Comparison of ENCODE assay signal across 9 mouse cellular contexts in the genomic region with DNA sequence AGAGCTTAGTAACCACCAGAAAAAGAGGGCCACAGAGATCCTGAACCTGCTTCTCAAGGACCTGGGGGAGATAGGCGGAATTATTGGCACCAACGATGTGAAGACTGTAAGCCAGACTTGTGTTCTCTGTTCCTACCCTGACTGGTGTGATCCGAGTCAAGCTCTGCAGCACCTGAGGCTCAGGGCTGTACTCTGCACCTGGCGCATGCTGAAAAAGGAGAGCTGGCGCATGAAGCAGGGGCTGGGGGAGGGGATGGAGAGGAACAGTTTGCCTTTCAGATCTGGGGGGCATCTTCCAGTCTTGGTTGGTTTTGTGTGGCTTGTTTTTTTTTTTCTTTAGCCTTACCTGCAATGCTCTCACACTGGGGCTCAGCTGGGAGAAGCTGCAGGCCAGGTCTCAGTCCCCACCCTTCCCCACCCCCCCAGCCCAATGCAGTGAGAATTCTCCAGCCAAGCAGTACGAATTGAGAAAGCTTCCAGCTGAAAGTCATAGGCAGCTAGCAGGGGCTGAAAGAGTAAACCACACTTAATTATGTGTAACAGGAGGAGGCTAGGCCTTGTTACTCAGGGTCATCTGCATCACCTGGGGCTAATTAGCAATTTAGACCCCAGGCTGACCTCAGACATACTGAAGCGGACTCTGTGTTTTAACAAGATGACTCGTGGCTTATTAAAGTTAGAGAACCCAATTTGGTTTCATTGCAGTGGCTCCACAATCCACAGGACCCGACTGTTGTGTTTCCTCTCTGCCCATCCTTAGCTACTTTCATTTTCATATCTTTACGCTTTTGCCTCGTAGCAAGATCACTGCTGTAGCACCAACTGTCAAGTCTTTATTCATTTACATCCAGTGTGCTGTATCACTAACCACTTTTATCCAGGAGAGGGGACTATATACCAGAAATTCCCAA. TPM values are rescaled to one million over a fixed set of nuclear protein-coding genes. Genes with fewer than 3 reads are reported as not detected.
DNase-seq lines count a peak whose midpoint lies in the region; ATAC-seq and TF ChIP-seq lines count a peak whose summit lies in the region.
"Had no signal": no experiment of that assay in that cellular context is flagged by ENCODE, and none has a peak within 500 bp of the region (broad histone marks: within the 10 kb centered on the region; RNA-seq: fewer than 3 reads in every experiment).

No protein-coding gene starts in this region.

- no peaks in the 10 kb centered on the region for H3K36me3 ChIP-seq in kidney, adult 2 months (ENCODE audit: control insufficient read depth, insufficient read depth, low read length)
- H3K36me3 ChIP-seq in midbrain, embryonic 16.5 days (ENCODE audit: control insufficient read depth, insufficient read depth, low read length) = peaks cover 16% of the 10 kb centered on the region

- no peak for TF ChIP-seq CTCF in kidney, adult 2 months (conservative IDR thresholded peaks at IDR 0.05; ENCODE audit: insufficient read depth, insufficient read length, low read depth, low read length)

- TF ChIP-seq POLR2A in kidney, adult 2 months (IDR thresholded peaks at IDR 0.05; ENCODE audit: low read depth, low read length) = no peak

- H3K4me2 ChIP-seq in midbrain, embryonic 16.5 days (ENCODE audit: low read length) = no peak overlapping the region
- H3K4me2 ChIP-seq: neural tube, embryonic 12.5 days had no signal

- WGBS in kidney, adult 2 months = 45% methylated on average over 11 of the region's 11 CpGs
- 69% methylated on average over 11 of the region's 11 CpGs for WGBS in midbrain, embryonic 16.5 days

- ATAC-seq in activated CD4-positive, CD25-positive, alpha-beta regulatory T cell, adult 4 months = peak; percentile 58
- ATAC-seq in midbrain, embryonic 16.5 days = no peak; the same call in 1 of the 2 replicates

- peaks cover 3% of the 10 kb centered on the region; the same call in 1 of the 2 replicates for H3K4me1 ChIP-seq in kidney, adult 2 months (ENCODE audit: control insufficient read depth, insufficient read depth, low read length)
- no peaks in the 10 kb centered on the region for H3K4me1 ChIP-seq in midbrain, embryonic 16.5 days (ENCODE audit: control insufficient read depth, insufficient read depth, low read length)
- H3K4me1 ChIP-seq: neural tube, embryonic 12.5 days had no signal

- H3K4me3 ChIP-seq in kidney, adult 2 months (ENCODE audit: insufficient read depth, low read depth, low read length) = 0 out of 2 replicates have a peak overlapping the region, but pooled peaks have one; percentile 24
- no peak overlapping the region for H3K4me3 ChIP-seq in midbrain, embryonic 16.5 days (ENCODE audit: low read depth, low read length)
- H3K4me3 ChIP-seq: neural tube, embryonic 12.5 days had no signal

- H3K27ac ChIP-seq in kidney, adult 2 months (ENCODE audit: insufficient read depth, low read depth, low read length) = peak overlapping the region; percentile 56
- peak overlapping the region; percentile 0; the same call in 1 of the 2 replicates for H3K27ac ChIP-seq in midbrain, embryonic 16.5 days (ENCODE audit: low read length)
- H3K27ac ChIP-seq: neural tube, embryonic 12.5 days had no signal

- no peaks in the 10 kb centered on the region for H3K9me3 ChIP-seq in midbrain, embryonic 16.5 days (replicated peaks; ENCODE audit: control insufficient read depth, low read length, poor library complexity, severe bottlenecking)
- H3K9me3 ChIP-seq: neural tube, embryonic 12.5 days had no signal

- H3K9ac ChIP-seq in midbrain, embryonic 16.5 days (ENCODE audit: low read depth, low read length) = no peak overlapping the region
- H3K9ac ChIP-seq: neural tube, embryonic 12.5 days had no signal

- DNase-seq in kidney, adult 2 months = peak; percentile 19
- DNase-seq in kidney, postnatal 10 days = no peak
- DNase-seq in forelimb bud, embryonic 11.5 days (ENCODE audit: low read depth, low spot score) = peak; percentile 83
- DNase-seq in gastrocnemius, adult 8-10 months (ENCODE audit: low spot score in 2 of 2) = no peak
- no peak for DNase-seq in urinary bladder, postnatal 14 days (ENCODE audit: low spot score)
- no peak for DNase-seq in retina, embryonic 14.5 days (ENCODE audit: low spot score)

- no peaks in the 10 kb centered on the region for H3K27me3 ChIP-seq in kidney, adult 2 months (replicated peaks; ENCODE audit: control insufficient read depth, insufficient read depth, low read length)
- no peaks in the 10 kb centered on the region for H3K27me3 ChIP-seq in midbrain, embryonic 16.5 days (ENCODE audit: control insufficient read depth, insufficient read depth, low read depth, low read length)
- H3K27me3 ChIP-seq: neural tube, embryonic 12.5 days had no signal

RNA-seq across cellular contexts. Expression of a gene that starts 54.5 kb away (rescaled TPM):
- polyA plus RNA-seq in kidney, adult 2 months (2012; rRNA removed) = 1.5 and 1.9 TPM in 2 replicates
- polyA plus RNA-seq in activated CD4-positive, CD25-positive, alpha-beta regulatory T cell, adult 4 months (2017; shearing (Covaris generic)) = under 1 TPM in 1 of 2 experiments, not detected in 1; 0.47 TPM
- 13.3 and 20.5 TPM in 2 replicates for polyA plus RNA-seq in midbrain, embryonic 16.5 days (2015; fragmentation: Nextera tagmentation; extraction: Ambion mirVana)
- not detected for total RNA-seq in gastrocnemius, adult 8-10 months (2022)

Comparison
In these comparisons a context has a peak if more than half of its experiments do, and no peak if none do; other contexts are left out.
1. DNase-seq: peak in kidney, adult 2 months (single experiment) and forelimb bud, embryonic 11.5 days (single experiment); none in kidney, postnatal 10 days (single experiment), gastrocnemius, adult 8-10 months (0 of 2), urinary bladder, postnatal 14 days (single experiment) and retina, embryonic 14.5 days (single experiment).